Mouse (Mus musculus) thymus, postnatal 25 days (tissue): Measurements from ENCODE around the gene Piwil1.

Source experiments
- DNase-seq: peaks from one replicate; pipeline ENCODE4 v3.0.0; 2022

The Piwil1 gene

GRCm38 (mm10) chr5:128702224-128702623 lies at the start of gene Piwil1:
Gene Piwil1, plus strand, starts transcription at chr5:128702524.
- DNase-seq = no peak

GRCm38 (mm10) chr5:128656496-128657135 lies 45.7 kb upstream of the Piwil1 start:
- no peak for DNase-seq

GRCm38 (mm10) chr5:128660101-128660500 lies 42.2 kb upstream of the Piwil1 start:
- DNase-seq = no peak

GRCm38 (mm10) chr5:128662881-128663280 lies 39.4 kb upstream of the Piwil1 start:
- DNase-seq = no peak

GRCm38 (mm10) chr5:128663976-128664375 lies 38.3 kb upstream of the Piwil1 start:
- DNase-seq = no peak

GRCm38 (mm10) chr5:128665045-128665444 lies 37.3 kb upstream of the Piwil1 start:
- DNase-seq = peak; percentile 59

GRCm38 (mm10) chr5:128667303-128667702 lies 35.0 kb upstream of the Piwil1 start:
- no peak for DNase-seq

GRCm38 (mm10) chr5:128674124-128674523 lies 28.2 kb upstream of the Piwil1 start:
- DNase-seq = no peak

- DNase-seq = no peak
Measured at GRCm38 (mm10) chr5:128677373-128677772, 25.0 kb upstream of the Piwil1 start.

- no peak for DNase-seq
Measured at GRCm38 (mm10) chr5:128677861-128678260, 24.5 kb upstream of the Piwil1 start.

GRCm38 (mm10) chr5:128681456-128681855 lies 20.9 kb upstream of the Piwil1 start:
- DNase-seq = peak; percentile 12

- no peak for DNase-seq
Measured at GRCm38 (mm10) chr5:128684192-128684591, 18.1 kb upstream of the Piwil1 start.

- no peak for DNase-seq
Measured at GRCm38 (mm10) chr5:128684621-128685020, 17.7 kb upstream of the Piwil1 start.

GRCm38 (mm10) chr5:128687139-128687538 lies 15.2 kb upstream of the Piwil1 start:
- peak; percentile 13 for DNase-seq

GRCm38 (mm10) chr5:128694107-128694506 lies 8.2 kb upstream of the Piwil1 start:
- no peak for DNase-seq

- no peak for DNase-seq
Measured at GRCm38 (mm10) chr5:128694611-128695325, 7.6 kb upstream of the Piwil1 start.

GRCm38 (mm10) chr5:128696824-128697223 lies 5.5 kb upstream of the Piwil1 start:
- DNase-seq = no peak

- no peak for DNase-seq
Measured at GRCm38 (mm10) chr5:128700716-128701115, 1.6 kb upstream of the Piwil1 start.

GRCm38 (mm10) chr5:128703688-128704087 lies 1.4 kb downstream of the Piwil1 start:
- no peak for DNase-seq

GRCm38 (mm10) chr5:128704134-128704904 lies 2.0 kb downstream of the Piwil1 start:
- no peak for DNase-seq

GRCm38 (mm10) chr5:128706467-128706866 lies 4.1 kb downstream of the Piwil1 start:
- DNase-seq = no peak

- DNase-seq = no peak
Measured at GRCm38 (mm10) chr5:128707271-128707670, 4.9 kb downstream of the Piwil1 start.

- DNase-seq = no peak
Measured at GRCm38 (mm10) chr5:128708929-128709328, 6.6 kb downstream of the Piwil1 start.

GRCm38 (mm10) chr5:128710596-128710995 lies 8.3 kb downstream of the Piwil1 start:
- no peak for DNase-seq
